Mouse (Mus musculus) lung, postnatal 4 days (tissue): Measurements from ENCODE around the gene Eif4ebp2.
A peak's percentile ranks its signal among the peaks of the same experiment; 100 is the strongest.

Source experiments
- DNase-seq, 2 experiments: peaks; one replicate each; pipeline ENCODE4 v3.0.0; 2021

Gene Eif4ebp2

GRCm38 (mm10) chr10:61417046-61417445 is 35.4 kb downstream of the Eif4ebp2 start:
- DNase-seq = no peak

GRCm38 (mm10) chr10:61416561-61416960 is 35.9 kb downstream of the Eif4ebp2 start:
- DNase-seq = no peak

DNA sequence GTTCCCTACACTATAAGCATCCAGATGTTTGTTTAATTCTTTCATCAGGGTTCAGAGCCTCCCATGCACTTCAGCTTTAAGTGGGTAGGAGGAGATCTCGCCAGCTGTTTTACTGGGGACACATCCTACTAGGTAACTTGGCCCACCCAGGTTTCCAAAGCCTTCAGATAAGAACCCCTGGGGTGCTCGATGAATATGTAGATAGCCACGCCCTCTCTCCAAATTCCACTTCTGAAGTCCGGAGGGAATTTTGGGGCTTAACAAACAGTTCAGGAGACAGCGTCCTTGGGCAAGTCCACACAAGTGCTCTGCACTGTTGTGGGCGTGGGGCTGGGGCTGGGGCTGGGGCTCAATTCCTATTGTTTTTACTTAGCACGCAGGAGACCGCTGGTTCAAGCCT is 36.6 kb downstream of the Eif4ebp2 start:
- no peak for DNase-seq

GRCm38 (mm10) chr10:61415240-61415639 is 37.2 kb downstream of the Eif4ebp2 start:
- DNase-seq = no peak

DNA sequence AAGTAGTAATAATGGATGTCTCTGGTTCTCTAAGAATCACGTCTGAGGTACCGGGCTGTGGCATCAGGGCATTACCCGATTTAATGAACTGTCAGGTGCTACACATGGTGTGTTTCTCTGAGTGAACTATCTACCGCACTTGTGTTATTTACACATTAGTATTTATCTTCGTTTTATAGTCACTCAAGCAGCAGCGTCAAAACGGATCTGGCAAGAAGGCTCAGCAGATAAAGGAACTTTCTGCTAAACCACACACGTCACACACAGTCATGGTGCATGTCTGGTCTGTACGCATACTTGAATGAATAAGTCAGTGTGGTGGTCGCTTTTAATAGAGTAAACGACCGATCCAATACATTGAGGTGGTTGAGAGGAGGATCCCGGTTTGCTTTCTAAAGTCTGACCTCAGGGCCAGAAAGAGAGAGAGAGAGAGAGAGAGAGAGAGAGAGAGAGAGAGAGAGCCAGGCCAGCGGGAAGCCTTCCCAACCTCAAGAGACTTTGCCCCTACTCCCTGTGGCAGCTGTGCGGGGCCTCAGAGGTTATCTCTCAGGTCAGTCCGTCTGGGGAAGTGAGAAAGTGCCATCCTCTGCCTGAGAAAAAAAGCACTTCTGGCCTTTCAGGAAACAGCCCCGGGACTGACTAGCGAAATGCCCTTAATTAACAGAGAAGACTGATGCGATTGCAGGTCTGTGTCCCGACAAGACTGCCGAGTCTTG is 39.4 kb downstream of the Eif4ebp2 start:
- DNase-seq = no peak

GRCm38 (mm10) chr10:61410193-61410592 is 42.3 kb downstream of the Eif4ebp2 start:
- no peak for DNase-seq

DNA sequence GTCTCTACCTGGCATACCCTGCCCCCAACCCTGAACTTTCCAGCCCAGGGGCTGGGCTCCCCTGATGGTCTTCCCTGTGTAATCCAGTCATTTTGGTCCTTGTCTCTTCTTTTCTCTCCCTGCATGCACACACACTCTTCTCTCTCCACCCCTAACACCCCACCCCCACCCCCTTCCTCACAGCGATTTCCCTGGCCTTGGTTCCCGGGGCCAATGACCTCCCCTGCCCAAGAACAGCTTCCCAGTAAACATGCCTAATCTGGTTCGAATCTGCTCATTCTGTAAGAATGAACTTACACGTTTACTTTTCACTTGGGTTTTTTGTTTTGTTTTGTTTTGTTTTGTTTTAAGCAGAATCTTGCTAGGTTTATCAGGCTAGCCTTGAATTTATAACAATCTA is 42.7 kb downstream of the Eif4ebp2 start:
- DNase-seq = no peak

GRCm38 (mm10) chr10:61405958-61406357 is 46.5 kb downstream of the Eif4ebp2 start:
- DNase-seq = no peak

GRCm38 (mm10) chr10:61402911-61403310 is 49.5 kb downstream of the Eif4ebp2 start:
- no peak for DNase-seq

DNA sequence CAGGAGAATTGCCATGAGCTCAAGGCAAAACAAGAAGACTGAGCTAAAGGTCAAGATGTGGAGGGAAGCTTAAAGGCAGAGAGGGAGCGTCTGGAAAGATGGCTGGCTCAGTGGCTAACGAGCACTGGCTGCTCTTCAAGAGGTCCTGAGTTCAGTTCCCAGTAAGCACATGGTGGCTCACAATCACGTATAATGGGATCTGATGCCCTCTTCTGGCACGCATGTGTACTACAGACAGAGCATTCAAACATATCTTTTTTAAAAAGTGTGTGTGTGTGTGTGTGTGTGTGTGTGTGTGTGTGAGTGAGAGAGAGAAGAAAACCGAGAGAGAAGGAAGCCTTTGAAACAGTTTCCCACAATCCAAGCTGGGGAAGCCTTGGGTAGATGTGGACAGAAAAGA is 50.0 kb downstream of the Eif4ebp2 start:
- DNase-seq = no peak

DNA sequence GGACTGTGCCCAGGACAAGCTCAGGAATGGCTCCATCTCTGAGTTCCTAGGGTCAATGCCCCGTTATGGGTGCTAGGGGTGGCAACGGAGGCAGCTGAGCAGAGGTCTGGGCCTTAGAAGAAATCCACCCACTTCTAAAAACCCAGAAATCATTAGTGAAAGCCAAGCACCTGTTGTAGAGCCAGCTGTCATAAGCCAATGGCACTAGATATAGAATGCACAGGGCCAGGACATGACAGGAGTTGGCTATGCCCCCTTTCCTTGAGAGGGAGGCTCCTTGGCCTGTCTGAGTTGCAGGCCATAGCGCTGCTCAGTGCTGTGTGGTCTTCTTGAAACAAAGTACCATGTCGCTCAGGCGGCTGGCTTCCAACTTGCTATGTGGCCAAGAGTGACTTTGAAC is 52.1 kb downstream of the Eif4ebp2 start:
- DNase-seq = no peak

GRCm38 (mm10) chr10:61399156-61399734 is 53.2 kb downstream of the Eif4ebp2 start:
- peak; percentile 73 to 79 for DNase-seq

DNA sequence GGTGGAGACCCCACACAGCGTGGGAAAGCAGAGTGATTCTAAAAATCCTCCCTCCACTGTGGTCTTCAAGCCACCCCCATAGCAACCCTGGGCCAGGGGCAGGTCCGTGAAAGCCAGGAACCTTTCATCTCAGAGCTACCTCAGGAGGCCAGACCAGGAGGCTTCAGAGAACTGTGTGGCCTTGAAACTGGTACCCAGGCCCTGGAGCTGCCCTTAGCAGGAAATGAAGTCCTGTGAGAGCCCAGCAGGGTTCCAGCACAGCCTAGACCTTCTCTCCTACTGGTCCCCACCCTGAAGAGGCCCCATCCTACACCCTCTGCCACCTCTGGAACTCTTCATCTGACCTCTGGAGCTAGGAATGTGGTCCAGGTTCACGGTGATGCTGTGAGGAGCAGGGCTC is 54.3 kb downstream of the Eif4ebp2 start:
- no peak for DNase-seq

GRCm38 (mm10) chr10:61394476-61395136 is 57.9 kb downstream of the Eif4ebp2 start:
- DNase-seq = no peak

- no peak for DNase-seq
Observed at GRCm38 (mm10) chr10:61392584-61392983, 59.9 kb downstream of the Eif4ebp2 start.

DNA sequence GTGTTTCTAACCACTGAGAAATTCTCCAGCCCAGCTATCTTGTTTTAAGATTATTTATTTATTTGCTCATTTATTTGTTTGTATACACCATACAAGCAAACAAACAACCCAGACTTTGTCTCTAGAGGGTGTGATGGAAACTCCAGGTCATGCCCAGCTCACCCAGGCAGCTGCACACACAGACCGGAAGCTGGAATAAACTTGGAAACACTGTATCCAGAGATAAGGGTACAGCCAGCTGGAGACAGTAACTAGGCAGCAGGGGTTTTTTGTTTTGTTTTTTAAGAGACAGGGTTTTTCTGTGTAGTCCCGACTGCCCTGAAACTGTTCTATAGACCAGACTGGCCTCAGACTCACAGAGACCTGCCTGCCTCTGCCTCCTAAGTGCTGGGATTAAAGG is 62.3 kb downstream of the Eif4ebp2 start:
- no peak for DNase-seq

GRCm38 (mm10) chr10:61389020-61389419 is 63.4 kb downstream of the Eif4ebp2 start:
- DNase-seq = no peak

- peak; percentile 64 to 88 for DNase-seq
Observed at GRCm38 (mm10) chr10:61386284-61386683, 66.2 kb downstream of the Eif4ebp2 start.

GRCm38 (mm10) chr10:61385174-61385573 is 67.3 kb downstream of the Eif4ebp2 start:
- peak in 1 of 2 experiments; percentile 56 for DNase-seq

DNA sequence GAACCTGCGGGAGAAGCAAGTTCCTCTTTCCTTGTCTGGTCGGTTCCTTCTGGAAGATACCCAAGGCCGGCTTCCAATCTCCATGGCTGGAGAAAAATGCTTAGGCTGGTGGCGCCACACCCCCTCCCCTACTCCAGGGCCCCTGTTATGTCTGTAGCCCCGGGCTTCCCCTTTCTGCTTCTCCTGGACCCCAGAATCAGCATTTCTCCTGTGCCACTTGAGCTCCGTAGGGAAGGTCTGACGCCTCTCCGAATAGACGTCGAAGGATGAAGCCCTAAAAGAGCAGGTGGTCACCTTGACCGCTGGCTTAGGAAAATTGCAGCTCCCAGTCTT is 68.8 kb downstream of the Eif4ebp2 start:
- DNase-seq = no peak

DNA sequence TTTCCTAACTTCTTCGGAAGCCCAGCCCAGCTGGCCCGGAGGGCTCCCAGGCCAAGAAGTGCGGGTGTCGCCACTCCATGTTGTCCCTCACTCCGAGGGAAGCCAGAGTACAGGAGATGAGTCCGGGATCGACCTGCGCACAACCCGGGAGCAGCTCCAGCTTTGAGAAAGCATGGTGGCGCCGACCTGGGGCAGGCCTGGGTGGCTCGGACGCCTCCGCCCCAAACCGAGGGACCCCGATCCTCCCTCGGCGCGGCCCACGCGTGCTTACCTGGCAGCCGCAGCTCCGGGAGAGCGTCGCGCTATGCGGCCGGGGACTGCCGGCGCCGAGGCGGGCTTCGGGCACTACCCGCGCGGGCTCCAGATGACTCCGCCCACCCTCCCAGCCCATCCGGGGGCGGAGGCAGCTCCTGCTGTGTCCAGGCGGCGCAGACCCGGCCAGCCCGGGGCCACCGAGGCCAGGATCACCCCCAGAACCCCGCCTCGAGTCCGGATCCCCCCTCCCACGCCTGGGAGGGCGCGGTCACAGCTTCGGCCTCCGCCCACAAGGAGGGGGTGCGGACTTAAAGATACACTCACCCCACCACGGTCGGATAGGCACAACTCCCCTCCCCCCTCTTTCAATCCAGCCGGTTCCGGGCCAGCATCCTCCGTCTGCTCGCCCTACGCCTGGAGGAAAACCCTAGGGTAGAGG is 69.3 kb downstream of the Eif4ebp2 start, which contains the start of gene Pald1:
Gene Pald1 (minus strand): TSS at position 510 of the 694 bp plus-strand sequence.
- DNase-seq = peak; percentile 88 to 93

GRCm38 (mm10) chr10:61382281-61382731 is 70.2 kb downstream of the Eif4ebp2 start:
- peak in 1 of 2 experiments; percentile 44 for DNase-seq

DNA sequence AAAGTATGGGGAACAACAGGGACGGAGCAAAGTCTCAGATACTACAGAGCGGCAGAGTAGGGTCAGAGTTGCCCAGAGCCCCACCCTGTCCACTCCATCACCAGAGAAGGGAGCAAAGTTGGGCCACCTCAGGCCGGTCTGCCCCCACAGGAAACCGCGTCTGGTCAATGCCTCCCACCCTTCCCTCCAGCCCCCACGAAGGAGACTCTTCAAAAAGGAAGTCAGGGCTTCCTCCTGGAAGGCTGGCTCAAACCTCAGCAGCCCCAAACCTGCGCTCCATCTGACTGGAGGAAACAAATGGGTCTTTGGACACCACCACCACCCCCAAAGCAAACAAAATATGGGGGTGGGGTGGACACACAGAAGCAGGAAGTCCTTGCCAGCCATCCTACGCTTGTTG is 70.6 kb downstream of the Eif4ebp2 start:
- DNase-seq = peak; percentile 67
